Mouse (Mus musculus) embryo, embryonic 11 days (tissue): ENCODE results near the gene Adam26b.
"Not testable (repeated sequence)": the region's sequence is repeated elsewhere in the genome, so short reads cannot be mapped to it uniquely, and the experiment has no call there.

Experiments used
- DNase-seq: peaks from one replicate; pipeline ENCODE4 v3.0.0-alpha.2; 2015

The Adam26b gene

DNA sequence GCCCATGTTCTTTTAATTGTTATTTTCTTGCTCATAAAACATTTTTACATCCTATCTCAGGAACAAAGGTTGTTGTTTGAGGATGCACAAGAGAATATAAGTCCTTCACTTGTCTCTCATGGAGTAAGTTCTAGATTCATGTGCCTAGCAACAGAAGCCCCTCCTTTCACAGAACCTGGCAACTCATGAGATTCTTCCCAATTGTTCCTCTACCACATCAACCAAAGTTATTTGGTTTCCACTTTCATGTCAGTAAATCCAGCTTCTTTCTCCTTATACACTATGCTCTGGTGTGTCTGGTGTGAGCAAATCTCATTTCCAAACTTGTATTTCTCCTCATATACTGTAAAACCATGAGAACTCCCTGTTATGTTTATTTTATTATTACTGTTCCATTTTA lies at the start of gene Adam26b:
Adam26b (minus strand) TSS at position 101 of the 400 bp plus-strand sequence.
- not testable (repeated sequence) for DNase-seq

DNA sequence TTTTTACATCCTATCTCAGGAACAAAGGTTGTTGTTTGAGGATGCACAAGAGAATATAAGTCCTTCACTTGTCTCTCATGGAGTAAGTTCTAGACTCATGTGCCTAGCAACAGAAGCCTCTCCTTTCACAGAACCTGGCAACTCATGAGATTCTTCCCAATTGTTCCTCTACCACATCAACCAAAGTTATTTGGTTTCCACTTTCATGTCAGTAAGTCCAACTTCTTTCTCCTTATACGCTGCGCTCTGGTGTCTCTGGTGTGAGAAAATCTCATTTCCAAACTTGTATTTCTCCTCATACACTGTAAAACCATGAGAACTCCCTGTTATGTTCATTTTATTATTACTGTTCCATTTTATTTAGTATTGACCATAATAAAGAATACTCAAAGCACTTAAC lies 48.7 kb upstream of the Adam26b start, which contains the start of gene Adam26a:
Adam26a (minus strand) TSS at position 101 of the 400 bp plus-strand sequence.
- not testable (repeated sequence) for DNase-seq
